Mouse (Mus musculus): Measurements from ENCODE around the gene Trpm3. TPM values are rescaled to one million over a fixed set of nuclear protein-coding genes. Genes with fewer than 3 reads are reported as not detected.
"Not testable (repeated sequence)": the region's sequence is repeated elsewhere in the genome, so short reads cannot be mapped to it uniquely, and the experiment has no call there.

Gene Trpm3
- polyA plus RNA-seq, 1 experiment from 2014 or later: 15.5 TPM

GRCm38 (mm10) chr19:23018186-23018727 is 879.4 kb downstream of the Trpm3 start:
- 75% methylated on average over 2 of the region's 2 CpGs for WGBS
- no peaks in the 10 kb centered on the region for H3K4me1 ChIP-seq (replicated peaks)
- H3K27me3 ChIP-seq: no peaks in the 10 kb centered on the region
- H3K27ac ChIP-seq: no peak overlapping the region
- no peaks in the 10 kb centered on the region for H3K36me3 ChIP-seq
- no peak overlapping the region for H3K9ac ChIP-seq (replicated peaks)
- H3K9me3 ChIP-seq: no peaks in the 10 kb centered on the region
- H3K4me2 ChIP-seq (replicated peaks): no peak overlapping the region
- no peak overlapping the region for H3K4me3 ChIP-seq (replicated peaks)
- no peak for ATAC-seq

- no peak for ATAC-seq
- H3K9me3 ChIP-seq: no peaks in the 10 kb centered on the region
- H3K9ac ChIP-seq (replicated peaks): no peak overlapping the region
- H3K4me1 ChIP-seq (replicated peaks): no peaks in the 10 kb centered on the region
- H3K36me3 ChIP-seq: no peaks in the 10 kb centered on the region
- no peak overlapping the region for H3K4me3 ChIP-seq (replicated peaks)
- no peak overlapping the region for H3K27ac ChIP-seq
- no peaks in the 10 kb centered on the region for H3K27me3 ChIP-seq
- no peak overlapping the region for H3K4me2 ChIP-seq (replicated peaks)
- 92% methylated on average over 6 of the region's 6 CpGs for WGBS
These were observed 884.1 kb downstream of the Trpm3 start for GRCm38 (mm10) chr19:23022902-23023301.

- Histone ChIP-seq H3K9me3 (no peaks in the 10 kb centered on the region), H3K36me3 (no peaks in the 10 kb centered on the region), H3K27ac (no peak overlapping the region), H3K9ac (replicated peaks) (no peak overlapping the region), H3K4me1 (replicated peaks) (no peaks in the 10 kb centered on the region), H3K27me3 (no peaks in the 10 kb centered on the region), H3K4me2 (replicated peaks) (no peak overlapping the region), H3K4me3 (replicated peaks) (no peak overlapping the region)
- 83% methylated on average over 7 of the region's 7 CpGs for WGBS
- no peak for ATAC-seq
These were observed 884.6 kb downstream of the Trpm3 start for GRCm38 (mm10) chr19:23023316-23023960.

GRCm38 (mm10) chr19:23024821-23025220 is 886.0 kb downstream of the Trpm3 start:
- Histone ChIP-seq H3K9me3 (no peaks in the 10 kb centered on the region), H3K9ac (replicated peaks) (no peak overlapping the region), H3K4me2 (replicated peaks) (no peak overlapping the region), H3K27me3 (no peaks in the 10 kb centered on the region), H3K4me3 (replicated peaks) (no peak overlapping the region), H3K36me3 (no peaks in the 10 kb centered on the region), H3K27ac (no peak overlapping the region), H3K4me1 (replicated peaks) (no peaks in the 10 kb centered on the region)
- no peak for ATAC-seq
- 89% methylated on average over 4 of the region's 4 CpGs for WGBS

- H3K27me3 ChIP-seq: no peaks in the 10 kb centered on the region
- WGBS: 91% methylated on average over 7 of the region's 7 CpGs
These were observed 887.6 kb downstream of the Trpm3 start for GRCm38 (mm10) chr19:23026427-23026826.

GRCm38 (mm10) chr19:23028283-23028682 is 889.4 kb downstream of the Trpm3 start:
- H3K4me1 ChIP-seq (replicated peaks): no peaks in the 10 kb centered on the region
- no peaks in the 10 kb centered on the region for H3K36me3 ChIP-seq
- H3K4me3 ChIP-seq (replicated peaks): no peak overlapping the region
- no peak overlapping the region for H3K4me2 ChIP-seq (replicated peaks)
- no peaks in the 10 kb centered on the region for H3K27me3 ChIP-seq
- H3K9me3 ChIP-seq: no peaks in the 10 kb centered on the region
- WGBS: 90% methylated on average over 5 of the region's 5 CpGs
- H3K9ac ChIP-seq (replicated peaks): no peak overlapping the region
- no peak overlapping the region for H3K27ac ChIP-seq
- no peak for ATAC-seq

More at GRCm38 (mm10) chr19:23026427-23026826, 887.6 kb downstream of the Trpm3 start:
- no peak overlapping the region for H3K27ac ChIP-seq
- no peak for ATAC-seq
- H3K4me3 ChIP-seq (replicated peaks): no peak overlapping the region
- H3K9me3 ChIP-seq: no peaks in the 10 kb centered on the region
- H3K4me1 ChIP-seq (replicated peaks): no peaks in the 10 kb centered on the region
- no peak overlapping the region for H3K4me2 ChIP-seq (replicated peaks)
- no peaks in the 10 kb centered on the region for H3K36me3 ChIP-seq
- no peak overlapping the region for H3K9ac ChIP-seq (replicated peaks)

GRCm38 (mm10) chr19:23033343-23033742 is 894.5 kb downstream of the Trpm3 start:
- H3K27me3 ChIP-seq; H3K4me3 ChIP-seq (replicated peaks); H3K4me2 ChIP-seq (replicated peaks); H3K27ac ChIP-seq; H3K36me3 ChIP-seq; H3K4me1 ChIP-seq (replicated peaks); H3K9ac ChIP-seq (replicated peaks); ATAC-seq; H3K9me3 ChIP-seq: not testable (repeated sequence)
- WGBS: 80% methylated on average over 1 of the region's 1 CpGs

GRCm38 (mm10) chr19:23034117-23034516 is 895.3 kb downstream of the Trpm3 start:
- no peak for ATAC-seq
- Histone ChIP-seq H3K27me3 (no peaks in the 10 kb centered on the region), H3K9ac (replicated peaks) (no peak overlapping the region), H3K4me1 (replicated peaks) (no peaks in the 10 kb centered on the region), H3K4me2 (replicated peaks) (no peak overlapping the region), H3K36me3 (no peaks in the 10 kb centered on the region), H3K27ac (no peak overlapping the region), H3K9me3 (no peaks in the 10 kb centered on the region), H3K4me3 (replicated peaks) (no peak overlapping the region)
- 80% methylated on average over 5 of the region's 5 CpGs for WGBS

GRCm38 (mm10) chr19:23034933-23035332 is 896.1 kb downstream of the Trpm3 start:
- H3K4me1 ChIP-seq (replicated peaks): no peaks in the 10 kb centered on the region
- WGBS: 94% methylated on average over 4 of the region's 4 CpGs
- H3K4me3 ChIP-seq (replicated peaks): no peak overlapping the region
- H3K27me3 ChIP-seq: no peaks in the 10 kb centered on the region
- H3K27ac ChIP-seq: no peak overlapping the region
- H3K9me3 ChIP-seq: no peaks in the 10 kb centered on the region
- no peaks in the 10 kb centered on the region for H3K36me3 ChIP-seq
- no peak overlapping the region for H3K9ac ChIP-seq (replicated peaks)
- H3K4me2 ChIP-seq (replicated peaks): no peak overlapping the region
- no peak for ATAC-seq

- H3K4me3 ChIP-seq (replicated peaks): no peak overlapping the region
- 85% methylated on average over 3 of the region's 3 CpGs for WGBS
- no peaks in the 10 kb centered on the region for H3K27me3 ChIP-seq
- no peak overlapping the region for H3K9ac ChIP-seq (replicated peaks)
- H3K4me1 ChIP-seq (replicated peaks): no peaks in the 10 kb centered on the region
- H3K27ac ChIP-seq: no peak overlapping the region
- ATAC-seq: no peak
- no peak overlapping the region for H3K4me2 ChIP-seq (replicated peaks)
- no peaks in the 10 kb centered on the region for H3K36me3 ChIP-seq
- no peaks in the 10 kb centered on the region for H3K9me3 ChIP-seq
These were observed 896.9 kb downstream of the Trpm3 start for GRCm38 (mm10) chr19:23035786-23036185.

- 63% methylated on average over 11 of the region's 11 CpGs for WGBS
- ATAC-seq: no peak
These were observed 898.1 kb downstream of the Trpm3 start for GRCm38 (mm10) chr19:23036782-23037477.

GRCm38 (mm10) chr19:23037499-23037898 is 898.7 kb downstream of the Trpm3 start:
- WGBS: 82% methylated on average over 14 of the region's 14 CpGs
- no peak overlapping the region for H3K4me2 ChIP-seq (replicated peaks)
- H3K9ac ChIP-seq (replicated peaks): no peak overlapping the region
- no peaks in the 10 kb centered on the region for H3K27me3 ChIP-seq
- no peaks in the 10 kb centered on the region for H3K9me3 ChIP-seq
- no peak for ATAC-seq
- H3K4me3 ChIP-seq (replicated peaks): no peak overlapping the region
- H3K36me3 ChIP-seq: no peaks in the 10 kb centered on the region
- H3K27ac ChIP-seq: no peak overlapping the region
- H3K4me1 ChIP-seq (replicated peaks): no peaks in the 10 kb centered on the region

More at GRCm38 (mm10) chr19:23036782-23037477, 898.1 kb downstream of the Trpm3 start:
- no peak overlapping the region for H3K4me3 ChIP-seq (replicated peaks)
- no peaks in the 10 kb centered on the region for H3K27me3 ChIP-seq
- H3K9me3 ChIP-seq: no peaks in the 10 kb centered on the region
- no peak overlapping the region for H3K9ac ChIP-seq (replicated peaks)
- H3K27ac ChIP-seq: no peak overlapping the region
- H3K4me1 ChIP-seq (replicated peaks): no peaks in the 10 kb centered on the region
- no peaks in the 10 kb centered on the region for H3K36me3 ChIP-seq
- no peak overlapping the region for H3K4me2 ChIP-seq (replicated peaks)

Data from midbrain, embryonic 13.5 days (tissue).